Mouse (Mus musculus) lung, adult 2 months (tissue): ENCODE data around the gene C1galt1c1.

Source experiments
- CTCF ChIP-seq: fragments of 200-500 bp; IDR thresholded peaks from 2 replicates; pipeline ENCODE4 v1.5.1; 2011; ENCODE audit warnings: mild to moderate bottlenecking, low read length, control low read depth; ENCODE audit not compliant: insufficient read depth
- POLR2A ChIP-seq: fragments of 200-500 bp; IDR thresholded peaks from 2 replicates; pipeline ENCODE4 v1.6.1; 2011; ENCODE audit warnings: low read depth, mild to moderate bottlenecking, control low read depth, low read length, borderline replicate concordance; ENCODE audit errors: extremely low read depth

GRCm38 (mm10) chrX:38641435-38641834, 6.5 kb upstream of the C1galt1c1 start:
- no peak for TF ChIP-seq POLR2A
- TF ChIP-seq CTCF = no peak
